In genomic region chr17:31401160-31401559, GRCm38 (mm10) we compare ENCODE assay signal across 23 mouse cellular contexts.
"Had no signal": no experiment of that assay in that cellular context is flagged by ENCODE, and none has a peak within 500 bp of the region (broad histone marks: within the 10 kb centered on the region; RNA-seq: fewer than 3 reads in every experiment).

No protein-coding gene starts in this region.

- H3K4me2 ChIP-seq: heart, embryonic 13.5 days; heart, embryonic 15.5 days; kidney, embryonic 15.5 days; limb, embryonic 12.5 days; liver, embryonic 12.5 days had no signal

- ATAC-seq: forebrain, postnatal 0 days; intestine, embryonic 16.5 days; liver, embryonic 12.5 days had no signal

- H3K9ac ChIP-seq: forebrain, postnatal 0 days; heart, embryonic 13.5 days; heart, embryonic 15.5 days; kidney, embryonic 15.5 days; limb, embryonic 12.5 days; liver, embryonic 12.5 days; liver, embryonic 14.5 days had no signal

- H3K4me1 ChIP-seq: liver, embryonic 12.5 days had no signal

- H3K27ac ChIP-seq: heart, embryonic 10.5 days; heart, embryonic 13.5 days; heart, embryonic 15.5 days; kidney, embryonic 15.5 days; kidney, postnatal 0 days; limb, embryonic 12.5 days; liver, embryonic 12.5 days; liver, embryonic 14.5 days had no signal

- H3K36me3 ChIP-seq: heart, embryonic 10.5 days; heart, embryonic 13.5 days; heart, embryonic 15.5 days; liver, embryonic 12.5 days had no signal

- H3K4me3 ChIP-seq: heart, embryonic 10.5 days; heart, embryonic 13.5 days; heart, embryonic 15.5 days; kidney, embryonic 15.5 days; limb, embryonic 12.5 days; liver, embryonic 12.5 days had no signal

- H3K9me3 ChIP-seq: heart, embryonic 10.5 days; heart, embryonic 13.5 days; heart, embryonic 15.5 days; kidney, embryonic 15.5 days; limb, embryonic 12.5 days; liver, embryonic 12.5 days had no signal

- H3K27me3 ChIP-seq: heart, embryonic 13.5 days; heart, embryonic 15.5 days; kidney, embryonic 15.5 days; limb, embryonic 12.5 days; liver, embryonic 12.5 days had no signal

- DNase-seq: forebrain, postnatal 0 days; gastrocnemius, postnatal 14 days; gastrocnemius, postnatal 36 days; heart, adult 18-20 months; heart, postnatal 14 days; heart, postnatal 36 days; kidney, adult 11 months; kidney, adult 2 months; kidney, adult 9 months; kidney, postnatal 14 days; kidney, postnatal 36 days; layer of hippocampus, postnatal 36 days; left cerebral cortex, postnatal 4 days; lung, adult 18-20 months had no signal
